Mouse (Mus musculus) G1E (cell line): ENCODE data around the gene Wdfy2. TPM values are rescaled to one million over a fixed set of nuclear protein-coding genes. Genes with fewer than 3 reads are reported as not detected.

ENCODE experiments used
- ATAC-seq: 2 replicates; pipeline ENCODE4 v1.8.0; 2016; ENCODE audit warnings: mild to moderate bottlenecking; ENCODE audit not compliant: insufficient number of reproducible peaks, poor library complexity, low FRiP score, severe bottlenecking; ENCODE audit errors: extremely low read depth
- DNase-seq: peaks from one replicate; pipeline ENCODE4 v3.0.0; 2012; ENCODE audit warnings: low spot score
- H3K27me3 ChIP-seq: 2 replicates; pipeline ENCODE4 v1.6.1; 2012; ENCODE audit warnings: mild to moderate bottlenecking, low read length, inconsistent platforms; ENCODE audit not compliant: insufficient read depth
- H3K36me3 ChIP-seq: replicated peaks from 2 replicates; pipeline ENCODE3; 2012; ENCODE audit warnings: mild to moderate bottlenecking, inconsistent platforms
- H3K4me1 ChIP-seq: 2 replicates; pipeline ENCODE4 v1.6.1; 2012; ENCODE audit warnings: low read depth, low read length, inconsistent platforms, mixed read lengths; ENCODE audit not compliant: insufficient read depth
- H3K4me3 ChIP-seq: 2 replicates; pipeline ENCODE4 v1.5.1; 2012; ENCODE audit warnings: low read depth, mild to moderate bottlenecking, inconsistent platforms, low read length, moderate library complexity, mixed read lengths
- H3K9me3 ChIP-seq: replicated peaks from 2 replicates; pipeline ENCODE4 v1.6.1; 2012; ENCODE audit warnings: inconsistent platforms
- CTCF ChIP-seq: IDR thresholded peaks from 2 replicates; pipeline ENCODE4 v1.5.1; 2012; ENCODE audit warnings: low read depth, low read length, inconsistent platforms, mixed read lengths
- GATA1 ChIP-seq: IDR thresholded peaks from 2 replicates; pipeline ENCODE4 v1.6.1; 2012; ENCODE audit warnings: borderline replicate concordance, low read length, inconsistent platforms, mixed read lengths
- GATA2 ChIP-seq: IDR thresholded peaks from 2 replicates; pipeline ENCODE4 v1.6.1; 2012; ENCODE audit warnings: low read depth, low read length, inconsistent platforms, borderline replicate concordance
- POLR2AphosphoS5 ChIP-seq: IDR thresholded peaks from 2 replicates; pipeline ENCODE4 v1.6.1; 2012; ENCODE audit warnings: low read depth, low read length, inconsistent platforms; ENCODE audit not compliant: insufficient replicate concordance
- TAL1 ChIP-seq: conservative IDR thresholded peaks from 2 replicates; pipeline ENCODE4 v1.6.1; 2012; ENCODE audit warnings: low read depth, low read length, inconsistent platforms, mixed read lengths
- polyA plus RNA-seq: library from polyadenylated mRNA; stranded (reverse); fragments of >175 nt; gene quantifications from 2 replicates; pipeline ENCODE4 v1.2.3, GENCODE M21; 2012
- total RNA-seq, 2 experiments: library from RNA; stranded (forward) in 1 of 2; stranded (reverse) in 1 of 2; fragments of 200-1000 nt in 1 of 2; fragments of >200 nt in 1 of 2; fragmentation: Nextera tagmentation in 1 of 2; gene quantifications; 2 replicates each; pipeline ENCODE4 v1.2.3; 2014 to 2017

Gene Wdfy2
- total and polyA plus RNA-seq, 3 experiments = 2.3 to 14.6 (median 10.3) TPM

DNA sequence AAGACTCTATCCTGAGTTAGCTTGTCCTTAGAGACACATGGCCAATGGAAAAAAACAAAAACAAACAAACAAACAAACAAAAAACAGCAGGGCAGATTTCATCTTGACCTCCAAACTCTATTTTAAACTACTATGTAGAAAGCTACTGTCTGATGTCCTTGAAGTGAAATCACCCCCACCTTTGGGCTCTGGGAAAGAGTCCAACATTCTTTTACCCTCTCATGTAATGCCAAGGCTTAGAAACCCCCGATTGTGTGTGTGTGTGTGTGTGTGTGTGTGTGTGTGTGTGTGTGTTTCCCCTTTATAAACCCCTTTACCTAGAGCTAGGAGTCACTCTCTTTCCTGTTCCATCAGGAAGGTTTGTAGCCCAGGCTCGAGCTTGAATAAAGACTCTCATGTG is 165.1 kb downstream of the Wdfy2 start:
- ATAC-seq (no peak), DNase-seq (no peak)
- H3K4me3 ChIP-seq = no peak overlapping the region
- no peaks in the 10 kb centered on the region for H3K36me3 ChIP-seq
- no peak for TF ChIP-seq GATA2
- no peak for TF ChIP-seq POLR2AphosphoS5
- no peak for TF ChIP-seq CTCF
- no peak for TF ChIP-seq GATA1
- TF ChIP-seq TAL1 = no peak
- H3K4me1 ChIP-seq = no peaks in the 10 kb centered on the region
- no peaks in the 10 kb centered on the region for H3K9me3 ChIP-seq
- H3K27me3 ChIP-seq = peaks cover 3% of the 10 kb centered on the region; the same call in 1 of the 2 replicates

Other genes with a start within 250 kb of the Wdfy2 start
- not detected in 2 replicates for gene Serpine3, start 174.0 kb upstream of the Wdfy2 start, total RNA-seq (2014; fragmentation: Nextera tagmentation)
- gene Serpine3, start 174.0 kb upstream of the Wdfy2 start, total RNA-seq (2017) = not detected in 2 replicates
- not detected in 2 replicates for gene Serpine3, start 174.0 kb upstream of the Wdfy2 start, polyA plus RNA-seq
- 144 and 145 TPM in 2 replicates for gene Ints6, start 76.5 kb upstream of the Wdfy2 start, total RNA-seq (2014; fragmentation: Nextera tagmentation)
- 109 and 191 TPM in 2 replicates for gene Ints6, start 76.5 kb upstream of the Wdfy2 start, total RNA-seq (2017)
- 15.9 and 19.6 TPM in 2 replicates for gene Ints6, start 76.5 kb upstream of the Wdfy2 start, polyA plus RNA-seq
- not detected in 2 replicates for gene Defb48, start 146.8 kb downstream of the Wdfy2 start, total RNA-seq (2014; fragmentation: Nextera tagmentation)
- gene Defb48, start 146.8 kb downstream of the Wdfy2 start, total RNA-seq (2017) = not detected in 2 replicates
- gene Defb48, start 146.8 kb downstream of the Wdfy2 start, polyA plus RNA-seq = not detected in 2 replicates
- gene Defb47, start 160.4 kb downstream of the Wdfy2 start, total RNA-seq (2014; fragmentation: Nextera tagmentation) = not detected in 2 replicates
- not detected in 2 replicates for gene Defb47, start 160.4 kb downstream of the Wdfy2 start, total RNA-seq (2017)
- not detected in 2 replicates for gene Defb47, start 160.4 kb downstream of the Wdfy2 start, polyA plus RNA-seq
- gene Defb43, start 174.1 kb downstream of the Wdfy2 start, total RNA-seq (2014; fragmentation: Nextera tagmentation) = not detected in 2 replicates
- gene Defb43, start 174.1 kb downstream of the Wdfy2 start, total RNA-seq (2017) = not detected in 2 replicates
- gene Defb43, start 174.1 kb downstream of the Wdfy2 start, polyA plus RNA-seq = not detected in 2 replicates
- not detected in 2 replicates for gene Defb42, start 209.3 kb downstream of the Wdfy2 start, total RNA-seq (2014; fragmentation: Nextera tagmentation)
- 0.05 and 0.06 TPM in 2 replicates for gene Defb42, start 209.3 kb downstream of the Wdfy2 start, total RNA-seq (2017)
- not detected in 2 replicates for gene Defb42, start 209.3 kb downstream of the Wdfy2 start, polyA plus RNA-seq
- not detected in 2 replicates for gene Defb30, start 212.3 kb downstream of the Wdfy2 start, total RNA-seq (2014; fragmentation: Nextera tagmentation)
- not detected in 2 replicates for gene Defb30, start 212.3 kb downstream of the Wdfy2 start, total RNA-seq (2017)
- not detected in 2 replicates for gene Defb30, start 212.3 kb downstream of the Wdfy2 start, polyA plus RNA-seq